Mouse (Mus musculus) thymus, adult 2 months (tissue): ENCODE results near the gene Arnt. TPM values are rescaled to one million over a fixed set of nuclear protein-coding genes. Genes with fewer than 3 reads are reported as not detected.

Experiments
- DNase-seq: peaks from one replicate; pipeline ENCODE4 v3.0.0; 2021
- H3K27ac ChIP-seq: fragments of 200-500 bp; 2 replicates; pipeline ENCODE4 v1.5.1; 2012; ENCODE audit warnings: low read length, control low read depth; ENCODE audit not compliant: control insufficient read depth, insufficient read depth
- H3K27me3 ChIP-seq: fragments of 200-500 bp; 2 replicates; pipeline ENCODE4 v1.6.1; 2012; ENCODE audit warnings: mild to moderate bottlenecking, low read length, moderate library complexity, mixed read lengths; ENCODE audit not compliant: control insufficient read depth, insufficient read depth
- H3K36me3 ChIP-seq: fragments of 200-500 bp; 2 replicates; pipeline ENCODE4 v1.6.1; 2012; ENCODE audit warnings: mild to moderate bottlenecking, low read length, moderate library complexity; ENCODE audit not compliant: control insufficient read depth, insufficient read depth
- H3K4me1 ChIP-seq: fragments of 200-500 bp; replicated peaks from 2 replicates; pipeline ENCODE4 v1.6.1; 2012; ENCODE audit warnings: low read length; ENCODE audit not compliant: control insufficient read depth, insufficient read depth
- H3K4me3 ChIP-seq: fragments of 200-500 bp; 2 replicates; pipeline ENCODE4 v1.5.1; 2012; ENCODE audit warnings: mild to moderate bottlenecking, low read length, control low read depth, moderate library complexity; ENCODE audit not compliant: control insufficient read depth, insufficient read depth
- CTCF ChIP-seq: fragments of 200-500 bp; IDR thresholded peaks from 2 replicates; pipeline ENCODE4 v1.5.1; 2012; ENCODE audit warnings: mild to moderate bottlenecking, control low read depth, low read length, moderate library complexity, borderline replicate concordance; ENCODE audit not compliant: control insufficient read depth, poor library complexity, insufficient read depth; ENCODE audit errors: extremely low read depth
- POLR2A ChIP-seq: fragments of 200-500 bp; IDR thresholded peaks from 2 replicates; pipeline ENCODE4 v1.6.1; 2012; ENCODE audit warnings: mild to moderate bottlenecking, low read length, control low read depth, moderate library complexity; ENCODE audit not compliant: control insufficient read depth, poor library complexity, insufficient read depth; ENCODE audit errors: extremely low read depth
- WGBS: fragments of 180-500 bp; shearing (Covaris S2); methylation state at CpG from one replicate; pipeline ENCODE4 v1.1.7; 2018; 5-methylcytosine and 5-hydroxymethylcytosine counted together
- polyA plus RNA-seq: library from polyadenylated mRNA; depleted of rRNA; stranded (reverse); fragments of >200 nt; gene quantifications from 2 replicates; pipeline ENCODE4 v1.2.3, GENCODE M21; 2012

Gene Arnt
- polyA plus RNA-seq, 1 experiment = 40.5 TPM

DNA sequence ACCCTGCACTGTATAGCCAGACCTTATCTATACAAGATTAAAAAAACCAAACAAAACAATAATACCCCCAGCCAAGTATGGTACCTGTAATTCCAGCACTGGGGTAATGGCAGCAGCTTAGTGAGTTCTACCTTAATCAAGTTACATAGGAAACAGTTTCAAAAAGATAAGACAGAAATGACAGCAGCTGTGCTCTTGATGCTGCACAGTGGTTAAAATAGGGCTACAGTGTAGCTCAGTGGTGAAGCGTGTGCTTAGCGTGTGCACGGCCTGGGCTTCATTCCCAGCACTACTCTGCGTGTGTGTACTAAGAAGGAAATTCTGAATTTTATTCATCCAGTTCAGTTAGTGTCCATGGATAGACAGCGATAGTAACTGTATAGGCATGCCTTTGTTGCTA is 22.2 kb downstream of the Arnt start:
- DNase-seq = no peak
- H3K4me1 ChIP-seq = no peaks in the 10 kb centered on the region
- WGBS = 98% methylated on average over 5 of the region's 5 CpGs
- no peak overlapping the region for H3K27ac ChIP-seq
- TF ChIP-seq CTCF (no peak), POLR2A (no peak)
- no peaks in the 10 kb centered on the region for H3K27me3 ChIP-seq
- H3K4me3 ChIP-seq = no peak overlapping the region
- peaks cover 19% of the 10 kb centered on the region for H3K36me3 ChIP-seq

DNA sequence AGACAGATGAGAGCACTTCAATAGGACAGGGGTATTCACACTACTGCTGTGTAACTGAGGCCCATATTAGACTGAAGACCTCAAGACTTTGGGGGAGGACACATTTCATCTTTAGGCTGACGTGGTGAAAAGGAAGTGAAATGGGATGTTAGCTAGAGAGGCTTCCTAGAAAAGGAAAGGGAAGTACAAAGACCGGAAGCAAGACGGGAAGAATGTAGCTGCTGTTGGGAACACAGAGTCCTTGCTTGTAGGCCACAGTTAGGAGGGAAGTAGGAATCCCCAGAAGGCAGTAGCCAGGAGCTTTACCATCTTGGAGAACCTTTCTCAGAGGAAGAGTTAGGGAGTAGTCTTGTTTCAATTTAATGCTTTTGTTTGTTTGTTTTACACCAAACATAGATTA is 23.6 kb downstream of the Arnt start:
- no peak overlapping the region for H3K4me3 ChIP-seq
- no peaks in the 10 kb centered on the region for H3K27me3 ChIP-seq
- 62% methylated on average over 3 of the region's 3 CpGs for WGBS
- peaks cover 27% of the 10 kb centered on the region for H3K36me3 ChIP-seq
- H3K27ac ChIP-seq = no peak overlapping the region
- TF ChIP-seq POLR2A = no peak
- TF ChIP-seq CTCF = no peak
- H3K4me1 ChIP-seq = no peaks in the 10 kb centered on the region
- no peak for DNase-seq

DNA sequence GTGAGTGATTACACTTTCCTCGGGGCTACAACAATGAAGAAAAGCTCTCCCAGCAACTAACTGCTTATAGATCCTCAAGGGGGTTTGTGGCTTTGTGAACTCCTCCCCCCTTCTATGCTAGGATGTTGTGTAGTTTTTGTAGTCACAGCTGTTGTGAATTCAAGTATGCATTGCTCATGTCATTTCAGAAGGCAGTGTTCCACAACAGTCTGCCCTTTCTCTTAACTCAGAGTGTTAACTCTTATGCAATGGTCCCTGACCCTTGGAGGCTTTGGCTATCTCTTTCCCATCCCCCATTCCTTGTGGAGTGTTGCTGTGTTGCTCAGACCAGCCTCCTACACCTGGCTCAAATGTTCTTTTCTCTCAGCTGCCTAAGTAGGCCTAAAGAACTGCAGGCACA is 25.2 kb downstream of the Arnt start:
- no peak overlapping the region for H3K27ac ChIP-seq
- DNase-seq = no peak

DNA sequence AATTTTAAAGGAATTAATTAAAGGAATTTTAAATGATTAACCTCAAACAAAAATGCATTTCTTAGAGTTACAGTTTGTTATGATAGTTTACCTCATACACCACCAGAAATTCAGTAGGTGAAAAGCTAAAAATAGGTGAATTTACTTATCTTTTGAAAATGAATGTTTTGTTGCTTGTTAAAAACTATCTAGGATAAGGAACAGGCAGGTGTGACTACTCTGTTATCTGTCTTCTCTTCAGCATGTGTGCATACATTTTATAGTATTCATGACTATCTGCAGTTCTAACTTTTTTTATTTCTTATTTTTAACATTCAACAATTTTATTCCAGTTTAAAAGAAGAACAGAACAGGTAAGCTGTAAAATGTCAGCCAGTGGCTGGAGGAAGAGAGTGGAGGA is 29.7 kb downstream of the Arnt start:
- Histone ChIP-seq H3K4me1 (peaks cover 7% of the 10 kb centered on the region), H3K36me3 (peaks cover 16% of the 10 kb centered on the region), H3K27me3 (no peaks in the 10 kb centered on the region), H3K4me3 (no peak overlapping the region), H3K27ac (no peak overlapping the region)
- no peak for TF ChIP-seq CTCF
- no peak for TF ChIP-seq POLR2A
- DNase-seq = no peak

More for the DNA sequence above, 25.2 kb downstream of the Arnt start:
- Histone ChIP-seq H3K27me3 (no peaks in the 10 kb centered on the region), H3K36me3 (peaks cover 18% of the 10 kb centered on the region; the same call in 1 of the 2 replicates), H3K4me3 (no peak overlapping the region), H3K4me1 (no peaks in the 10 kb centered on the region)
- WGBS = 71% methylated on average over 1 of the region's 1 CpGs
- TF ChIP-seq CTCF (no peak), POLR2A (no peak)

DNA sequence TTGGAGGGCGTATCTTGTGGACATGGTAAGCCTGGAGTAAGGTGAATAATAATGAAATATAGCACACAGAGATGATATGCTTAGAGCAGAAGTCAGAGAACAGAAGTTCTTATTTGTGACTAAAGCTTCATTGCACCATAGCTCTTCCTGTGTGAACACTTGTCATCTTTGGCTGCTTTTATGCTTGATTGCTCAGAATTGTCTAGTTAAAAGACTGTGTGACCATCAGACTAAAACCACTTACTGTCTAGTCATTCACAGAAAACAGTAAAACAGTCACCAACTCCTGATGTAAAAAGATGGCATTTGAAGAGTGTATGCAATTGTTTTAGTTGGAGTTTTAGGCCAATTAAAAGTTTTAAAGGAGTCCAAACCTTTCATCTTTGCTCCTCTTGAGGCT is 44.8 kb downstream of the Arnt start:
- Histone ChIP-seq H3K27ac (no peak overlapping the region), H3K27me3 (no peaks in the 10 kb centered on the region), H3K36me3 (peaks cover 58% of the 10 kb centered on the region), H3K4me3 (no peak overlapping the region), H3K4me1 (no peaks in the 10 kb centered on the region)
- no peak for DNase-seq
- no peak for TF ChIP-seq CTCF
- TF ChIP-seq POLR2A = no peak
- WGBS = 94% methylated on average over 1 of the region's 1 CpGs

DNA sequence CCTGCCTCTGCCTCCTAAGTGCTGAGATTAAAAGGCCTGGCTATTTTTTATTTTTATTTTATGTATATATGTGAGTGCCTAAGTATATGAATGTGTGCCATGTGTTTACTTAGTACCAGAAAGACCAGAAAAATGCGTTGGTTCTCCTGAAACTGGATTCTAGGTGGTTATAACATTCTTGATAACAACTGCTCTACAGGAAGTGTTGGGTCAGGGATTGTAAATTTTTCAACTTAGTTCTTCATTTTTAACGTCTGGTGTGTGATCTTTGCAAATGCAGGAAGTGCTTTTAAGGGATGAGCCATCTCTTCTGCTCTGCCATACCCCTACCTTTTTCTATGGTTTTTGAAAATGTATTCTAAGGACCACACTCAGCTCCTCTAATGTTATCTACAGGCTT is 52.2 kb downstream of the Arnt start:
- Histone ChIP-seq H3K4me1 (no peaks in the 10 kb centered on the region), H3K27ac (no peak overlapping the region), H3K27me3 (no peaks in the 10 kb centered on the region), H3K36me3 (peaks cover 46% of the 10 kb centered on the region), H3K4me3 (no peak overlapping the region)
- no peak for DNase-seq
- no peak for TF ChIP-seq CTCF
- no peak for TF ChIP-seq POLR2A
- 34% methylated on average over 2 of the region's 2 CpGs for WGBS

DNA sequence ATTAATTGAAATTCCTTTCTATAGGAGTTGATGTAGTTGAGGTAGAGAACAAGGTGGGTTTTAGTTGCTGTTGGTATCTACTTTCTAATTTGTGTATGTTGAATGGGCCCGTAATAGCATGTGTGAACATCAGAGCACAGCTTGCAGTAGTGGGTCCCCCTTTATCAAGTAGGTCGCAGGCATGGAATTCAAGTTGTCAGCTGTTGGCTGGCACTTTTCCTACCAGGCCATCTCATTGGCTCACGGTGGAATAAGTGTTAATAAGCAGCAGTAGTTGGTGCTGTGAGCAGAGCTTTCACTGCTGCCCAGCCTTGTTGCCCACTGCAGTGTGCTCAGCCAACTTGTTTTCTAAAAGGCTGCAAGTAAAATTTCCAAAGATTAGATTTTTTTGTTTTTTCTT is 54.5 kb downstream of the Arnt start:
- H3K36me3 ChIP-seq = peaks cover 56% of the 10 kb centered on the region
- 97% methylated on average over 3 of the region's 3 CpGs for whole genome bisulfite sequencing

More for the DNA sequence above, 54.5 kb downstream of the Arnt start:
- H3K4me1 ChIP-seq = no peaks in the 10 kb centered on the region
- no peaks in the 10 kb centered on the region for H3K27me3 ChIP-seq
- H3K27ac ChIP-seq = no peak overlapping the region
- no peak for DNase-seq
- TF ChIP-seq POLR2A = no peak
- TF ChIP-seq CTCF = no peak
- H3K4me3 ChIP-seq = no peak overlapping the region
